Mouse (Mus musculus) C2C12 (cell line): Measurements from ENCODE around the gene Sema5b.

Experiments
- CEBPB ChIP-seq: IDR thresholded peaks from one replicate; pipeline ENCODE4 v1.6.1; 2011; ENCODE audit warnings: low read depth, mild to moderate bottlenecking, control low read depth, moderate library complexity
- CTCF ChIP-seq: IDR thresholded peaks from one replicate; pipeline ENCODE4 v1.5.1; 2011; ENCODE audit not compliant: control insufficient read depth, insufficient read depth, insufficient read length
- MAX ChIP-seq: IDR thresholded peaks from one replicate; pipeline ENCODE4 v1.6.1; 2011; ENCODE audit warnings: mild to moderate bottlenecking, control low read depth
- MYOD1 ChIP-seq: IDR thresholded peaks from one replicate; pipeline ENCODE4 v1.6.1; 2011; ENCODE audit warnings: low read depth; ENCODE audit not compliant: control insufficient read depth, insufficient read length
- MYOG ChIP-seq: IDR thresholded peaks from one replicate; pipeline ENCODE4 v1.6.1; 2011; ENCODE audit not compliant: control insufficient read depth, insufficient read length; ENCODE audit errors: extremely low read depth
- USF1 ChIP-seq: IDR thresholded peaks from one replicate; pipeline ENCODE4 v1.6.1; 2011; ENCODE audit warnings: low read depth, mild to moderate bottlenecking, control low read depth, moderate library complexity

- TF ChIP-seq CTCF, result no peak
- no peak for TF ChIP-seq MAX
- TF ChIP-seq MYOG, result no peak
- TF ChIP-seq MYOD1, result no peak
- no peak for TF ChIP-seq CEBPB
- TF ChIP-seq USF1, result no peak
Observed at GRCm38 (mm10) chr16:35542421-35542780, 1.5 kb downstream of the Sema5b start.
